Mouse (Mus musculus) heart, adult 2 months (tissue): Measurements from ENCODE around the gene Cercam. TPM values are rescaled to one million over a fixed set of nuclear protein-coding genes. Genes with fewer than 3 reads are reported as not detected.

Experiments used
- DNase-seq, 2 experiments: peaks; one replicate each; pipeline ENCODE4 v3.0.0; 2021
- H3K27ac ChIP-seq: fragments of 200-600 bp; 2 replicates; pipeline ENCODE4 v1.8.1; 2022
- H3K27me3 ChIP-seq: fragments of 200-500 bp; 2 replicates; pipeline ENCODE4 v1.6.1; 2012; ENCODE audit warnings: mild to moderate bottlenecking, low read length, inconsistent platforms, mixed read lengths; ENCODE audit not compliant: control insufficient read depth, insufficient read depth
- H3K36me3 ChIP-seq: fragments of 200-500 bp; 2 replicates; pipeline ENCODE4 v1.6.1; 2012; ENCODE audit warnings: low read length, inconsistent platforms; ENCODE audit not compliant: control insufficient read depth, insufficient read depth
- H3K4me1 ChIP-seq: fragments of 200-500 bp; 2 replicates; pipeline ENCODE4 v1.6.1; 2011; ENCODE audit warnings: low read length; ENCODE audit not compliant: control insufficient read depth, insufficient read depth
- H3K4me3 ChIP-seq: fragments of 200-600 bp; 2 replicates; pipeline ENCODE4 v1.8.1; 2022
- H3K79me2 ChIP-seq: fragments of 200-500 bp; replicated peaks from 2 replicates; pipeline ENCODE4 v1.6.1; 2012; ENCODE audit warnings: mild to moderate bottlenecking, inconsistent platforms, low read length, moderate library complexity, mixed read lengths; ENCODE audit not compliant: control insufficient read depth, insufficient read depth
- H3K9ac ChIP-seq: fragments of 200-500 bp; 2 replicates; pipeline ENCODE4 v1.6.1; 2012; ENCODE audit warnings: low read depth, mild to moderate bottlenecking, control low read depth, inconsistent platforms, low read length, mixed read lengths
- CTCF ChIP-seq: fragments of 200-600 bp; IDR thresholded peaks from 2 replicates; pipeline ENCODE4 v1.8.1; 2022; ENCODE audit warnings: antibody characterized with exemption, mild to moderate bottlenecking, moderate library complexity
- EP300 ChIP-seq: fragments of 200-500 bp; IDR thresholded peaks from 2 replicates; pipeline ENCODE4 v1.6.1; 2011; ENCODE audit warnings: low read depth, low read length, control low read depth; ENCODE audit not compliant: insufficient read depth
- POLR2A ChIP-seq: fragments of 200-500 bp; IDR thresholded peaks from 2 replicates; pipeline ENCODE4 v1.6.1; 2011; ENCODE audit warnings: mild to moderate bottlenecking, low read depth, low read length, control low read depth; ENCODE audit not compliant: insufficient read depth
- WGBS: fragments of 180-500 bp; shearing (Covaris S2); methylation state at CpG from one replicate; pipeline ENCODE4 v1.1.7; 2018; 5-methylcytosine and 5-hydroxymethylcytosine counted together
- intact Hi-C: fragments of 180-260 bp; cut with DNase I; formaldehyde crosslinking; loops from one replicate; pipeline ENCODE4 v1.15.1; 2025
- polyA plus RNA-seq: library from polyadenylated mRNA; depleted of rRNA; stranded (reverse); fragments of >200 nt; gene quantifications from 2 replicates; pipeline ENCODE4 v1.2.3, GENCODE M21; 2012
- total RNA-seq, 2 experiments: library from RNA; stranded (reverse); gene quantifications; 2 replicates each; pipeline ENCODE4 v1.2.3; 2021

Cercam gene
- total and polyA plus RNA-seq, 3 experiments = 3.0 to 6.9 (median 4.1) TPM

DNA sequence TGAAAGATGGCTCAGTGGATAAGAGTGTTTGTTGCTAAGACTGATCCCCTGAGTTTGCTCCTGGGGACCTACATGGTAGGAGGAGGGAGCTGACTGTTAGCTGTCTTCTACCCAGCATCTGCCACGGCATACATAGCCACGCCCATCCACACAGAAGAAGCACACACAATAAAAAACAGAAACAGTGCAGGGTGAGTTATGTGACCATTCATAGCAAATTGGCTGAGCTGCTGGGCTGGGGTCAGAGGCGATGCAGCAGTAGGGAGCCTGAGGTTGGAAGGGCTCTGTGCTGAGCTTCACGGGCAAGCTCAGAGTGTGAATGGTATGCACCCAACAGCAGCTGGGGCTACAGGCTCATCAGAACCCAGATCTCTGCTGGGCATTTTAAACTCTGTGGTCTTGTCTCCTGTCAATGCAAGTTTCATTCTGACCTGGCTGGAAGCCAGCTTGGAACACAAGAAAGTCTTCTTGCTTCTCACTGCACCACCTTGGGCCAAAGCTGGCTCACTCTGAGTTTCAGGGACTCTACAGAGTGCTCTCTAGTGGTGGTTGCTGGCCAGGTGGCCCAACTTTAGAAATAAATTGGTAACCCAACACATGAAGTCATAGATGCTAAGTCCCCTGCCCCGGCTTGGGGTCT, 19.0 kb upstream of the Cercam start:
- Histone ChIP-seq H3K36me3 (no peaks in the 10 kb centered on the region), H3K9ac (no peak overlapping the region), H3K79me2 (no peaks in the 10 kb centered on the region), H3K27ac (no peak overlapping the region), H3K4me1 (no peaks in the 10 kb centered on the region), H3K27me3 (no peaks in the 10 kb centered on the region), H3K4me3 (no peak overlapping the region)
- intact Hi-C loops = no loop called here
- 58% methylated on average over 5 of the region's 5 CpGs for WGBS
- no peak for DNase-seq
- TF ChIP-seq CTCF (peak; percentile 8; the same call in 1 of the 2 replicates), EP300 (no peak), POLR2A (no peak)

DNA sequence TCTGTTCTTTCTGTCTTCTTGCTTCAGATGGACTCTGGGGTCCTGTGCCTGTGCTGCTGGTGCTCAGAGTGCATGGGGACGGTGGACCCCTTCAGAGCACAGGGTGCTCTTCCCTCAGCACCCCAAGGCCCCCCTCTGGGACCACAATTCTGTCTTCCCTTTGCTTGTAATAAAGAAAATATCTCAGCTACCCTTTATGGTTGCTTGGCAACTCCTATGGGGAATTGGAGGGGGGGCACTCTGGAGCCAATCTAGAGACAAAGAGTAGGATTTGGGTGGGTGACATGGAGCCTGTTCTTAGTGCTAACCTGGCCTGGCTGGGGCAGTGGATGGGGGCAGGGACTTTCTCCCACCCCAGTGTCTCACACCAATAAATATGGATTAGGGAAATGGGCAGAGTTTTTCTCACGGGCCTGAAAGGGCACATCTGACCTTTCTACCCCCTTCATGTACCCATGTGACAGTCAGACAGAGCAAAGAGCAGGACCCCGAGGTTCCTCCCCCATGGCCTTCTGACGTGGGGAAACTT, 15.9 kb upstream of the Cercam start:
- Histone ChIP-seq H3K27ac (no peak overlapping the region), H3K36me3 (no peaks in the 10 kb centered on the region), H3K4me1 (no peaks in the 10 kb centered on the region), H3K79me2 (no peaks in the 10 kb centered on the region), H3K9ac (no peak overlapping the region), H3K4me3 (no peak overlapping the region), H3K27me3 (no peaks in the 10 kb centered on the region)
- TF ChIP-seq POLR2A (no peak), EP300 (no peak), CTCF (no peak)
- intact Hi-C loops = no loop called here
- no peak for DNase-seq
- 50% methylated on average over 4 of the region's 4 CpGs for WGBS

DNA sequence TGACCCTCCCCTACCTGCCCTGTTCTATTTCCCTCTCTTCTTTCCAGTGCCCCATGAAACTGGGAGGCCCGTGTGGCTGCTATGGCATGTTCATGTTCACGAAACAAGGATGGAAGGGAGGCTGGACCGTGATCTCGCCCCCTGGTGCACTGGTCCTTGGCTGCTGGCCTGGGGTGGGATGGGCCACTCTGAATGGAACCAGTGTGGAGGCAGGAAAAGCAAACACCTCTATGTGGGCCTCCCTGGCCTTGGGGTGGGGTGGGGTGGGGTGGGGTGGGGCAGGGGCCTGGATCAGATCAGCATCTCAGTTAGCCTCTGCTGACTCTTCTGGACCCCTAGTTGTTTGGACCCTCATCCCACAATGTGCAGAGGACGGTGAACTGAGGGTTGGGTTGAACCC, 15.2 kb upstream of the Cercam start:
- Histone ChIP-seq H3K4me1 (no peaks in the 10 kb centered on the region), H3K27me3 (no peaks in the 10 kb centered on the region), H3K27ac (no peak overlapping the region), H3K79me2 (no peaks in the 10 kb centered on the region), H3K36me3 (no peaks in the 10 kb centered on the region), H3K9ac (no peak overlapping the region), H3K4me3 (no peak overlapping the region)
- TF ChIP-seq EP300 (no peak), POLR2A (no peak), CTCF (no peak)
- intact Hi-C loops = no loop called here
- WGBS = 55% methylated on average over 5 of the region's 5 CpGs
- no peak for DNase-seq

DNA sequence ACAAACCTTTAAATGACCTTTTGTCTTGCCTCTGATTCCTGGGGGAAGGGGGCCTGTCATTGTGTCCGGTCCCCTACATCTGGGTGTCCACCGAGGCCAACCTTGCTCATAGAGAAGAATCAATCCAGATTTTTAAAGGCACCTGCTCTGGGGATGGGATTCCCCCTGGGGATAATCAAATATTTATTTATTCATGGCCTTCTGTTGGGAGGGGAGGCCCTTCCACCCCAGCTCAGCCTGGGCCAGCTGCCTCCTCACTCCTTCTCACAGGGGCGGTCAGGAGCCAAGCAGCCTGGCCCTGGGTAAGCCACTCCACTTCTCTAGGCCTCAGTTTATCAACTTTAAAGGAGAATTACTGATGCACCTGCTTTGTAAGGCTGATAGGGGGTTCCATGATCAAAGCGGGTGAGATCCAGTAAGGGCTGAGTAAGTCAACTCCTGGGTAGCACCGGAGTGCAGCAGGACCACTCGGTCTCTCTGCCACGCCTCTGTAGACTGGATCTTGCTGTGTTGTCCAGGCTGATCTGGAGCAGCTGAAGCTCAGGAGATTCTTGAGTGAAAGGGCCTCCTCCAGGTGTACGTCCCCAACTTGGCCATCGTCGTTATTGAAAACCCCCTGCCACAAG, 13.3 kb upstream of the Cercam start:
- TF ChIP-seq POLR2A (no peak), CTCF (no peak), EP300 (no peak)
- intact Hi-C loops = no loop called here
- no peaks in the 10 kb centered on the region for H3K27me3 ChIP-seq
- no peak for DNase-seq
- H3K36me3 ChIP-seq = no peaks in the 10 kb centered on the region
- H3K4me3 ChIP-seq = no peak overlapping the region
- H3K4me1 ChIP-seq = no peaks in the 10 kb centered on the region
- H3K27ac ChIP-seq = no peak overlapping the region
- H3K79me2 ChIP-seq = no peaks in the 10 kb centered on the region
- WGBS = 83% methylated on average over 10 of the region's 10 CpGs
- H3K9ac ChIP-seq = no peak overlapping the region

DNA sequence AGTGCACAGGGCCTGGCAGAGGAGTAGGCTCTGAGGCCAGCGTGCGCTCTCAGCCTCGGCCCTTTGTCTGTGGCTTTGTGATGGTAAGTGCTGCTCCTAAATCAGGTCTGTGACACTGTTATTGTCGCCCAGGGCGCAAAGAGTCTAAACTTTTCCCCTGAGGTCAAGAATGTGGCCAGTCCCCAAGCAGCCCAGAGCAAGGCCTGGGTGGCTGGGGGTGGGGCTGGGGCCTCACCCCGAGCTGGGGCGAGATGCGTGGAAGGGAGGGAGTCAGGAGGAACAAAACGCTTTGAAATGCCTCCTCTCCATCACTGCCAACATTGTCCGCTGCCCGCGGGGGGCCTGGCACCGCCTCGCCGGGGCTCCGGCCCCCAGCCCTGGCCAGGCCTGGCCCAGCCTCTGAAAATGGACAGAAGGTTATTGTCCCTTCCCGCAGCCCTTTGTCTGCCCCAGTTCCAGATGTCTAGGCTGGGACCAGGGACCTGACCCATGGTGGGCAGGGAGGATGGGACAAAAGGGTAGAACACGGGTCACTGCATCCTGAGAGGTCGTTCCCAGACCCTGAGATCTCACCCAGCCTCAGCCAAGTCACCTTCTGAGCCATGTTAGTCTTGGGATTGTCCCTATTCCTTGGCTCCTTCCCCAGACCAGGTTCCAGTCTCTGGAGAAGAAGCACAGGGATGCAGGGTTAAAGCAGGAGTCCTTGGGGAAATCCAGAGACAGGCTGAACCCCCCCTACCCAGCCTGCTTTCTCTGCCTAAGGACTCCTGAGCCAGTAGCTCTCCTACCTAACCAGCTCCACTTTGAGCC, 12.3 kb upstream of the Cercam start:
- intact Hi-C loops = no loop called here
- no peak overlapping the region for H3K4me3 ChIP-seq
- no peak for TF ChIP-seq EP300
- no peak for DNase-seq
- no peaks in the 10 kb centered on the region for H3K79me2 ChIP-seq
- no peaks in the 10 kb centered on the region for H3K27me3 ChIP-seq
- no peaks in the 10 kb centered on the region for H3K36me3 ChIP-seq
- no peaks in the 10 kb centered on the region for H3K4me1 ChIP-seq
- 52% methylated on average over 19 of the region's 19 CpGs for WGBS
- H3K9ac ChIP-seq = no peak overlapping the region
- H3K27ac ChIP-seq = no peak overlapping the region

DNA sequence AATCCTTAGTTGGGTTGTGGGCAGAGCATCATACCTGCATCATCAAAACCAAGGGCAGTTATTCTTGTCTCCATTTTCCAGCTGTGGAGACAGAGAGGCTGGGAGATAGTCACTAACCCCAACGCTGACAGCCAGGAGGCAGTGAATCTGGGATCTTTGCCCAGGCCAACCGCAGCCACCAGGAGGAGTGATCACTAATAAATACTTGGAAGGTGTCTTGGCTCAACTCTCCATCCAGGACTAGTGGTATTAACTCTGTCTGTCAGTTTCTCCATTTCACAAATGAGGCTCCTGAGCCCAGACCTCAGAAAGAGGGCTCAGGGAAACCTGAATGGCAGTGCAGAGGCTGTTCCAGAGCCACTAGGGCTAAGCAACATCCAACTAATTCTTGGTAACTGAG, 11.6 kb upstream of the Cercam start:
- H3K79me2 ChIP-seq = no peaks in the 10 kb centered on the region
- TF ChIP-seq POLR2A (no peak), EP300 (no peak), CTCF (no peak)
- intact Hi-C loops = no loop called here
- H3K4me1 ChIP-seq = no peaks in the 10 kb centered on the region
- H3K9ac ChIP-seq = no peak overlapping the region
- H3K27me3 ChIP-seq = no peaks in the 10 kb centered on the region
- 11% methylated on average over 2 of the region's 2 CpGs for WGBS
- H3K4me3 ChIP-seq = no peak overlapping the region
- DNase-seq = no peak
- no peak overlapping the region for H3K27ac ChIP-seq
- no peaks in the 10 kb centered on the region for H3K36me3 ChIP-seq
